Mouse (Mus musculus): ENCODE measurements at regions not wholly inside any gene's neighbourhood (a gene's known extent, or its start where the extent isn't known, plus 50 kb on each side); places are given as distances from the start of the nearest gene placed in this dataset.

DNA sequence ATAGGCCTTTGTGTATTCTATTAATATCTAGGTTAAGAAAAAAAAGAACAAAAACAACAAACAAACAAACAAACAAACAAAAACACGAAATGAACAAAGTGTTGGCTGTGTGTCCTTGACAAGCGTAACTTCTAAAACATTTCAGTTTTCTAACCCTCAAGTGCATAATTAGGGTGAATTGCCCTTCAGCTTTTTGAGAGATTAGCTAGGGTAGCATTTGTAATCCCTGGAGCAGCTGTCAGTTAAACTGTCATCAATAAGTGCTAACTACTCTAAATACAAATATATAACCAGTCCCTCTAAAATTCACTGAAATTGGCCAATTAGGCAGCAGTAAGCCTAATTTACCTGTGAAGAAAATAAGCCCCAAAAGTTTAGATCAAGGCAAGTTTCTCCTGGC is 467.6 kb downstream of the Gabrg2 start:
- Histone ChIP-seq H3K36me3 (no peaks in the 10 kb centered on the region), H3K9ac (no peak overlapping the region), H3K9me3 (no peaks in the 10 kb centered on the region), H3K4me1 (0 out of 2 replicates have a peak, but pooled peaks cover 3% of the 10 kb centered on the region), H3K27ac (no peak overlapping the region), H3K4me3 (no peak overlapping the region), H3K4me2 (replicated peaks) (no peak overlapping the region), H3K27me3 (no peaks in the 10 kb centered on the region)
- WGBS = 66% methylated on average over 2 of the region's 2 CpGs
- no peak for ATAC-seq (ENCODE audit: low FRiP score, low read depth)

DNA sequence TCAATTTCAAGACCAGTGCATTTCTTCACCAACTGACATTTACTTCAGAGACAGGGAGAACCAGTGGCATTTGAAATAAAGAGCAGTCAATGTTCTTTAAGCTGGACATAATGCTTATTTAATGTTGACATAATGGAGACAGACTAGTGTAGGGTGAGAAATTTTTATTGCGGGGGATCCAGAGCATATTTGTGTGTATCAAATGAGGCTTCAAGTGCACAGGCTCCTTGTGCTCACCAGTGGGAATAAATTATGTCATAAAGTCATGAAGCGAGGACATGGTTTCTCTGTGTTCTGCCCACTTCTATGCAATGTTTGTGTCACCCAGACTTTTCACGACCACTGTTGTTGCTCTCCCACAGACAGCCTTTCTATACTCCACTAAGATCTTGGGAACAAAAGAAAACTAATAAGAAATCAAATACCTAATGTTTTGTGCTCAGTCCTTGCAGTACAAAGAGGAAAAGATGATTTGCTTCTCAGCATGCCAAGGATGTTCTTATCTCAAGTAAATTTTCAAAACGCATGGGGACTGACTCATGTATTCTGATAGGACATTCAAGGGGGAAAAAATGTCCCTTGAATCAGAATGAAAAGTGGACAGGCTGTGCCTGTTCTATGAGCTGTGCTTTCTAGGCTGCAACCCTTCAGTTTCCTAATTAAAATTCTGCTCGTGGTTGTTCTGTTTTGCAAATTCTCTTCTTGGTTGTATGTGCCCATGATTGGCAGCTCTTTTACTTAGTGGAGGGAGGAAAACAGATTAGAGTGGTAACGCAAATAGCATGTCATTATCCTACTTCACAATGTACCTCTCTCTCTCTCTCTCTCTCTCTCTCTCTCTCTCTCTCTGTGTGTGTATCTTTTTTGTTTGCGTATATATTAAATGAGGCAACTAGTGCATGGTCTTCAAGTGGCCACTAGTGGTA is 468.4 kb downstream of the Gabrg2 start:
- ATAC-seq (ENCODE audit: low FRiP score, low read depth) = no peak
- Histone ChIP-seq H3K9me3 (no peaks in the 10 kb centered on the region), H3K9ac (no peak overlapping the region), H3K4me3 (no peak overlapping the region), H3K4me1 (0 out of 2 replicates have a peak, but pooled peaks cover 3% of the 10 kb centered on the region), H3K27ac (no peak overlapping the region), H3K4me2 (replicated peaks) (no peak overlapping the region), H3K27me3 (no peaks in the 10 kb centered on the region), H3K36me3 (no peaks in the 10 kb centered on the region)
- 71% methylated on average over 7 of the region's 7 CpGs for WGBS

DNA sequence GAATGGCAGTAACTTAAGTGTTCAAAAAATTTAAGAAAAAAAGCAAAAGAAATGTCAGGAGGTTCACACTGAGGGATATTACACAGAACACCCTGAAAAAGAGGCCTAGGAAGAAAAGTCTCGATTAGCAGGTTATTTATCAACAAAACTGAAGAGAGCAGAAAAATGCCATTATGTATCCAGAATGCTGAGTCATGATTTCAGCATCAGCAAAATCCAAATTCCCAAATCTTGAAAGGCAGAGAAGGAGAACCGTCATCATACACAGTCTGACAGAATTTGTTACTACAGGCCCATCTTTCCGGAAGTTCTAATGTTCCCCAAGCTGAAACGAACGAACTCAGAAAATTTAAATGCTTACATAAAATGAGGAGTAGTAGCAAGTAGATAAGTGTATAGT is 475.7 kb downstream of the Gabrg2 start:
- H3K4me3 ChIP-seq = no peak overlapping the region
- 85% methylated on average over 5 of the region's 5 CpGs for WGBS
- H3K4me1 ChIP-seq = no peaks in the 10 kb centered on the region

DNA sequence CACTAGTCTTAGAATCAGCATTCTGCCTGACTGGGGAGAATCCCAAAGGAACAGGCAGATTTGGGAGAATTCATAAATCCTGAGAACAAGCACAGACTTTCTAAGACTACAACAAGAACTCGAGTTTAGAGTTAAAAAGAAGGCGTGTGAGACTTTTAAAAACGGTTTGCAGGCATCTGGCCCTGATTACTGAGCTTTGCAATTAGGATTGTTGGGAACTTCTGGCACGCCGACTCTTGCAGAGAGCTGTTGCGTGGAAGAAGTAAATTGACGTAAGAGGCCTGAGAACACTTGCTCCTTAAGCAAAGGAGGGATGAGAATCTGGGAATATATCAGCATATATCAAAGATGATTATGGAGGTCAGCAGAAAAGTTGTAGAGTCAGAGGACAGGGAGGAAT is 507.4 kb downstream of the Gabrg2 start:
- H3K4me1 ChIP-seq = peaks cover 6% of the 10 kb centered on the region; the same call in 1 of the 2 replicates
- no peak overlapping the region for H3K9ac ChIP-seq
- no peaks in the 10 kb centered on the region for H3K36me3 ChIP-seq
- WGBS = 9% methylated on average over 7 of the region's 7 CpGs
- no peak overlapping the region for H3K27ac ChIP-seq
- H3K9me3 ChIP-seq = no peaks in the 10 kb centered on the region
- H3K4me2 ChIP-seq (replicated peaks) = peak overlapping the region; percentile 24
- ATAC-seq (ENCODE audit: low FRiP score, low read depth) = no peak
- no peaks in the 10 kb centered on the region for H3K27me3 ChIP-seq
- no peak overlapping the region for H3K4me3 ChIP-seq

More for the DNA sequence above, 475.7 kb downstream of the Gabrg2 start:
- ATAC-seq (ENCODE audit: low FRiP score, low read depth) = no peak
- Histone ChIP-seq H3K4me2 (replicated peaks) (no peak overlapping the region), H3K36me3 (no peaks in the 10 kb centered on the region), H3K9ac (no peak overlapping the region), H3K27me3 (no peaks in the 10 kb centered on the region), H3K27ac (no peak overlapping the region), H3K9me3 (no peaks in the 10 kb centered on the region)

GRCm38 (mm10) chr11:41491966-41492365 is 508.7 kb downstream of the Gabrg2 start:
- Histone ChIP-seq H3K9me3 (no peaks in the 10 kb centered on the region), H3K27me3 (no peaks in the 10 kb centered on the region), H3K36me3 (no peaks in the 10 kb centered on the region), H3K4me1 (peaks cover 6% of the 10 kb centered on the region; the same call in 1 of the 2 replicates), H3K27ac (no peak overlapping the region), H3K9ac (no peak overlapping the region), H3K4me3 (no peak overlapping the region), H3K4me2 (replicated peaks) (no peak overlapping the region)
- no peak for ATAC-seq (ENCODE audit: low FRiP score, low read depth)
- 86% methylated on average over 5 of the region's 5 CpGs for WGBS

GRCm38 (mm10) chr11:41491279-41491678 is 509.4 kb downstream of the Gabrg2 start:
- no peak overlapping the region for H3K9ac ChIP-seq
- no peak overlapping the region for H3K27ac ChIP-seq
- no peak for ATAC-seq (ENCODE audit: low FRiP score, low read depth)
- no peaks in the 10 kb centered on the region for H3K27me3 ChIP-seq
- WGBS = 88% methylated on average over 3 of the region's 3 CpGs
- no peak overlapping the region for H3K4me3 ChIP-seq
- H3K36me3 ChIP-seq = no peaks in the 10 kb centered on the region
- H3K9me3 ChIP-seq = no peaks in the 10 kb centered on the region
- H3K4me2 ChIP-seq (replicated peaks) = no peak overlapping the region
- peaks cover 6% of the 10 kb centered on the region; the same call in 1 of the 2 replicates for H3K4me1 ChIP-seq

DNA sequence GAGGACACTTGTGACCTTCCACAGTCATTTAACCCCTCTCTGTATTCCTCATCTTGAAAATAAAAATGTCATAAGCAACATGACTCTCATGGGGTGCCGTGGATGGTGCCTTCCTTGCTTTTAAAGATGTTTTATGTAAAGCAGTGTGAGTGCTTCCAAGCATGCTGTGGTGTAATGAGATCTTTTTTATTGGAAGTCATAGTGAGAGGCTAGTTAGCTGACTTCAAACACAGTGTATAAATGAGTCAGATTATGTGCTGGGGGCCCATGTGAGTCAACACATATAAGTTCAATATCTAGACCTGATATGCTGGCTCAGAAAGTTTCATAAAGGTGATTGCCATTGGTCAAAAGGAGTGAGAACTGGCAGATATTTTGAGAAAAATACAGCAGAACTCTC is 516.8 kb downstream of the Gabrg2 start:
- Histone ChIP-seq H3K9me3 (no peaks in the 10 kb centered on the region), H3K36me3 (no peaks in the 10 kb centered on the region), H3K4me3 (no peak overlapping the region), H3K27me3 (no peaks in the 10 kb centered on the region), H3K4me2 (replicated peaks) (no peak overlapping the region), H3K27ac (no peak overlapping the region), H3K9ac (no peak overlapping the region), H3K4me1 (no peaks in the 10 kb centered on the region)
- ATAC-seq (ENCODE audit: low FRiP score, low read depth) = no peak
- WGBS = 20% methylated on average over 1 of the region's 1 CpGs

DNA sequence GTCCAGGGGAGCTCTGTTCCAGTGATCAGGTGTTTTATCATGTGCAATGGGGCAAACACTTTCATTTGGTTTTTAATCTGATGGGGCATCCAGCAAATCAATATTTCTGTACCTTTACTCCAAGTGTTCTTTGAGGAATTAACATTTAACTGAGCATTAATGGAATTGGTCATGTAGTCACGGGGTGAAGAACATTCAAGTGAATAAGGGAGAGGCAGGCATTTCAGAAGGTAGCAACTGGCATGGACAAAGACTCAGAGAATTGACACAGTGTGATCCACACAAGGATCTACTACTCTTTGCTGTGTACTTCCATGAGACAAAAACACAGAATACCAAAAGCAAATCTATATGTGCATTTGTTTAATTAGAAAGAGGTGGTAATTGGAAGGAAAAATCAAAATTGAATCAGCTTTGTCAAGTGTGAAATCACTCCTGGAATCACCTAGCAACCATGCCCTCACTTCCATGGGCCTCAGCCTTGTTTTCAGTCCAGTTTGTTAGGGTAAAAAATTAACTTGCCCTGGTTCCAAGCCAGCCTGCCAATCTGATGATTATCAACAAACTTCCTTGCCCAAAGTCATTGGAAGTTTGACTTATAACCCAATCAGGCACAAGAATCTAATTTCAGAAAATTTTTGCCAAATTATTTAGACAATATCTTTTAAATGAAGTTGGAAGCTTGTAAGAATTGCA is 529.6 kb downstream of the Gabrg2 start:
- ATAC-seq (ENCODE audit: low FRiP score, low read depth) = no peak
- H3K27me3 ChIP-seq = 0 out of 2 replicates have a peak, but pooled peaks cover 3% of the 10 kb centered on the region
- no peaks in the 10 kb centered on the region for H3K36me3 ChIP-seq
- no peak overlapping the region for H3K4me3 ChIP-seq
- no peak overlapping the region for H3K27ac ChIP-seq
- no peak overlapping the region for H3K9ac ChIP-seq
- no peaks in the 10 kb centered on the region for H3K9me3 ChIP-seq
- WGBS = 73% methylated on average over 1 of the region's 1 CpGs
- H3K4me2 ChIP-seq (replicated peaks) = no peak overlapping the region
- H3K4me1 ChIP-seq = no peaks in the 10 kb centered on the region

GRCm38 (mm10) chr11:41467330-41467729 is 533.3 kb downstream of the Gabrg2 start:
- Histone ChIP-seq H3K9me3 (no peaks in the 10 kb centered on the region), H3K27ac (no peak overlapping the region), H3K4me1 (no peaks in the 10 kb centered on the region), H3K4me2 (replicated peaks) (no peak overlapping the region), H3K4me3 (no peak overlapping the region), H3K9ac (no peak overlapping the region), H3K36me3 (no peaks in the 10 kb centered on the region), H3K27me3 (no peaks in the 10 kb centered on the region)
- WGBS = 80% methylated on average over 2 of the region's 2 CpGs
- ATAC-seq (ENCODE audit: low FRiP score, low read depth) = no peak

GRCm38 (mm10) chr11:41433846-41434245 is 566.8 kb downstream of the Gabrg2 start:
- 72% methylated on average over 3 of the region's 3 CpGs for WGBS
- H3K4me3 ChIP-seq = no peak overlapping the region
- ATAC-seq (ENCODE audit: low FRiP score, low read depth) = no peak
- no peaks in the 10 kb centered on the region for H3K9me3 ChIP-seq
- no peaks in the 10 kb centered on the region for H3K27me3 ChIP-seq
- H3K4me2 ChIP-seq (replicated peaks) = no peak overlapping the region
- no peak overlapping the region for H3K27ac ChIP-seq
- no peak overlapping the region for H3K9ac ChIP-seq
- no peaks in the 10 kb centered on the region for H3K4me1 ChIP-seq
- no peaks in the 10 kb centered on the region for H3K36me3 ChIP-seq

DNA sequence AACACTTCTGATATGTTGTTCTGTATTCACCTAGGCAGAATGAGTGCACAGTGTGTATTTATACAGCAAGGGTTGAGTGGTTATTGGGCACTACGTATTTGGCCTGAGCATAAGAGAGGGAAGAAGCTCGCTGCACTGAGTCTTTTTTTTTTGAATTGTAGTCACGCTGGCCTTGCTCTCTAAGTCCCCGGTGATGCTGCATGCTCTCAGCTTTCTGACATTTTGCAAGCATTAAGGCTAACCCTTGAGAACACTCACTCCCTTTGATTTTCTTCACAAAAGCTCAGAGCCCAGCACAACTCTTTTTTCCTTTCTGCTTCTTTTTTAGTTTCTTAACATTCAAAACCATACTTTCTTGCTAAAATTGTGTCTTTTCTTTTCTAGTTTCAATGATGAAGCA is 575.1 kb downstream of the Gabrg2 start:
- ATAC-seq (ENCODE audit: low FRiP score, low read depth) = no peak
- Histone ChIP-seq H3K4me1 (no peaks in the 10 kb centered on the region), H3K27me3 (no peaks in the 10 kb centered on the region), H3K9me3 (no peaks in the 10 kb centered on the region), H3K27ac (no peak overlapping the region), H3K4me2 (replicated peaks) (no peak overlapping the region), H3K9ac (no peak overlapping the region), H3K36me3 (no peaks in the 10 kb centered on the region), H3K4me3 (no peak overlapping the region)
- 80% methylated on average over 4 of the region's 4 CpGs for WGBS

All from limb, embryonic 13.5 days (tissue).